Comparison of ENCODE assay signal across 7 mouse cellular contexts in the genomic region with DNA sequence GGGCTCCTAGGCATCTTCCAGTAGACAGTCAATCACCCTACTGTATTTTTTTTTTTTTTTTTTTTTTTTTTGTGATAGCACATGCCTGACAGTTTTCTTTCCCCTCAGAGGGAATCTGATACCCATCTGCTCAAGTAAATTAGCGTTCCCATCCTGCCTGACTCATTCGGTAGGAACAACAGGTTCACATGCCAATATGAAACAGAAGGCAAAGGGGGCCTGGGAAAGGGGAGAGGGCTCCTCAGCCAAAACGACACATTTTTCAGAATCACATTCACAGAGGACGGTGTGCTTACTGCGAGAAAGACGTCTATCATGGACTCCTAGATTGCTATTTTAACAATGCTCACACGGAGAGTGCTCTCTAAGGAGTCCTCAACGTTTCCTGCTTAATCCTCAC. TPM values are rescaled to one million over a fixed set of nuclear protein-coding genes. Genes with fewer than 3 reads are reported as not detected.
DNase-seq lines count a peak whose midpoint lies in the region; ATAC-seq and TF ChIP-seq lines count a peak whose summit lies in the region.

No protein-coding gene starts in this region.

- no peaks in the 10 kb centered on the region for H3K36me3 ChIP-seq in lung, embryonic 14.5 days (ENCODE audit: insufficient read depth)
- no peaks in the 10 kb centered on the region for H3K36me3 ChIP-seq in embryonic facial prominence, embryonic 11.5 days (replicated peaks; ENCODE audit: control insufficient read depth, insufficient read depth, low read depth, low read length)
- no peaks in the 10 kb centered on the region for H3K36me3 ChIP-seq in intestine, embryonic 15.5 days
- 0 out of 2 replicates have a peak, but pooled peaks cover 4% of the 10 kb centered on the region for H3K36me3 ChIP-seq in midbrain, embryonic 15.5 days (replicated peaks)

- ATAC-seq in lung, embryonic 14.5 days (ENCODE audit: insufficient read depth) = no peak
- ATAC-seq in embryonic facial prominence, embryonic 11.5 days (replicated peaks; ENCODE audit: insufficient number of reproducible peaks, low FRiP score, low TSS enrichment, low read depth) = no peak
- no peak for ATAC-seq in intestine, embryonic 15.5 days
- no peak for ATAC-seq in midbrain, embryonic 15.5 days (replicated peaks)

- H3K4me3 ChIP-seq in lung, embryonic 14.5 days (ENCODE audit: low read depth, low read length) = peak overlapping the region; percentile 84
- peak overlapping the region; percentile 89 for H3K4me3 ChIP-seq in embryonic facial prominence, embryonic 11.5 days (ENCODE audit: low read depth, low read length)
- peak overlapping the region; percentile 87 for H3K4me3 ChIP-seq in intestine, embryonic 15.5 days (replicated peaks)
- H3K4me3 ChIP-seq in midbrain, embryonic 15.5 days = peak overlapping the region; percentile 85

- no peak for TF ChIP-seq CTCF in lung, embryonic 14.5 days (IDR thresholded peaks at IDR 0.05; ENCODE audit: low read depth)

- H3K9me3 ChIP-seq in lung, embryonic 14.5 days (ENCODE audit: low read depth, low read length) = no peaks in the 10 kb centered on the region
- H3K9me3 ChIP-seq in embryonic facial prominence, embryonic 11.5 days (replicated peaks; ENCODE audit: control insufficient read depth, low read length) = no peaks in the 10 kb centered on the region
- no peaks in the 10 kb centered on the region for H3K9me3 ChIP-seq in intestine, embryonic 15.5 days
- H3K9me3 ChIP-seq in midbrain, embryonic 15.5 days = no peaks in the 10 kb centered on the region

- intact Hi-C loops in left cerebral cortex, postnatal 10 days (cut with DNase I) = no loop called here

- no peak for DNase-seq in lung, embryonic 14.5 days
- DNase-seq in lung, postnatal 10 days = no peak
- peak; percentile 47 for DNase-seq in embryonic facial prominence, embryonic 11.5 days (ENCODE audit: low spot score)
- no peak for DNase-seq in urinary bladder, postnatal 36 days (ENCODE audit: low spot score in 2 of 2)
- DNase-seq in left cerebral cortex, postnatal 10 days (ENCODE audit: extremely low spot score in 1 of 2, low spot score in 2 of 2) = no peak

- WGBS in lung, embryonic 14.5 days = under 1% methylated on average over 8 of the region's 8 CpGs
- under 1% methylated on average over 8 of the region's 8 CpGs for whole genome bisulfite sequencing in embryonic facial prominence, embryonic 11.5 days
- WGBS in intestine, embryonic 15.5 days = 5% methylated on average over 8 of the region's 8 CpGs
- under 1% methylated on average over 8 of the region's 8 CpGs for WGBS in midbrain, embryonic 15.5 days

- H3K4me1 ChIP-seq in lung, embryonic 14.5 days (ENCODE audit: insufficient read depth) = peaks cover 4% of the 10 kb centered on the region; the same call in 1 of the 2 replicates
- no peaks in the 10 kb centered on the region for H3K4me1 ChIP-seq in embryonic facial prominence, embryonic 11.5 days (ENCODE audit: control insufficient read depth, insufficient read depth, low read length)
- peaks cover 10% of the 10 kb centered on the region; the same call in 1 of the 2 replicates for H3K4me1 ChIP-seq in intestine, embryonic 15.5 days (replicated peaks)
- peaks cover 15% of the 10 kb centered on the region for H3K4me1 ChIP-seq in midbrain, embryonic 15.5 days

- no peak overlapping the region for H3K27ac ChIP-seq in lung, embryonic 14.5 days (ENCODE audit: low read depth)
- H3K27ac ChIP-seq in embryonic facial prominence, embryonic 11.5 days (replicated peaks; ENCODE audit: low read depth, low read length) = no peak overlapping the region
- H3K27ac ChIP-seq in intestine, embryonic 15.5 days = no peak overlapping the region
- peak overlapping the region; percentile 85 for H3K27ac ChIP-seq in midbrain, embryonic 15.5 days

- H3K4me2 ChIP-seq in lung, embryonic 14.5 days = peak overlapping the region; percentile 79
- H3K4me2 ChIP-seq in embryonic facial prominence, embryonic 11.5 days (ENCODE audit: low read depth, low read length) = peak overlapping the region; percentile 65
- H3K4me2 ChIP-seq in intestine, embryonic 15.5 days (replicated peaks) = peak overlapping the region; percentile 77
- H3K4me2 ChIP-seq in midbrain, embryonic 15.5 days = peak overlapping the region; percentile 68

- no peaks in the 10 kb centered on the region for H3K27me3 ChIP-seq in lung, embryonic 14.5 days (ENCODE audit: insufficient read depth, low read length)
- no peaks in the 10 kb centered on the region for H3K27me3 ChIP-seq in embryonic facial prominence, embryonic 11.5 days (ENCODE audit: control insufficient read depth, insufficient read depth, low read length)
- H3K27me3 ChIP-seq in intestine, embryonic 15.5 days (replicated peaks) = no peaks in the 10 kb centered on the region; the same call in 1 of the 2 replicates
- no peaks in the 10 kb centered on the region for H3K27me3 ChIP-seq in midbrain, embryonic 15.5 days (replicated peaks)

- peak overlapping the region; percentile 90 for H3K9ac ChIP-seq in lung, embryonic 14.5 days
- H3K9ac ChIP-seq in embryonic facial prominence, embryonic 11.5 days (replicated peaks; ENCODE audit: low read length) = no peak overlapping the region; the same call in 1 of the 2 replicates
- peak overlapping the region; percentile 93; the same call in 1 of the 2 replicates for H3K9ac ChIP-seq in intestine, embryonic 15.5 days
- peak overlapping the region; percentile 92 for H3K9ac ChIP-seq in midbrain, embryonic 15.5 days

RNA-seq across cellular contexts. Expression of a gene that starts 0.9 kb away (rescaled TPM):
- 11.6 and 13.3 TPM in 2 replicates for polyA plus RNA-seq in lung, embryonic 14.5 days (2014; fragmentation: Nextera tagmentation; extraction: Ambion mirVana)
- polyA plus RNA-seq in embryonic facial prominence, embryonic 11.5 days (2014; fragmentation: Nextera tagmentation; extraction: Ambion mirVana) = 6.5 and 7.7 TPM in 2 replicates
- polyA plus RNA-seq in intestine, embryonic 15.5 days (2015; fragmentation: Nextera tagmentation; extraction: Ambion mirVana) = 8.2 and 9.4 TPM in 2 replicates
- polyA plus RNA-seq in midbrain, embryonic 15.5 days (2015; fragmentation: Nextera tagmentation; extraction: Ambion mirVana) = 20.2 and 21.9 TPM in 2 replicates
- 10 to 100 TPM; 30.3 to 31.3 TPM for total RNA-seq in left cerebral cortex, postnatal 10 days (2021)

RNA-seq across cellular contexts. Expression of a gene that starts 24.4 kb away (rescaled TPM):
- 213 and 216 TPM in 2 replicates for polyA plus RNA-seq in lung, embryonic 14.5 days (2014; fragmentation: Nextera tagmentation; extraction: Ambion mirVana)
- 200 and 211 TPM in 2 replicates for polyA plus RNA-seq in embryonic facial prominence, embryonic 11.5 days (2014; fragmentation: Nextera tagmentation; extraction: Ambion mirVana)
- 407 and 433 TPM in 2 replicates for polyA plus RNA-seq in intestine, embryonic 15.5 days (2015; fragmentation: Nextera tagmentation; extraction: Ambion mirVana)
- polyA plus RNA-seq in midbrain, embryonic 15.5 days (2015; fragmentation: Nextera tagmentation; extraction: Ambion mirVana) = 138 and 149 TPM in 2 replicates
- total RNA-seq in left cerebral cortex, postnatal 10 days (2021) = 10 to 100 TPM; 67.9 to 69.3 TPM
